Mouse (Mus musculus): Measurements from ENCODE around the gene Gstz1. TPM values are rescaled to one million over a fixed set of nuclear protein-coding genes. Genes with fewer than 3 reads are reported as not detected.

Gstz1 gene
- polyA plus RNA-seq, 1 experiment from 2014 or later, result 42.6 TPM

DNA sequence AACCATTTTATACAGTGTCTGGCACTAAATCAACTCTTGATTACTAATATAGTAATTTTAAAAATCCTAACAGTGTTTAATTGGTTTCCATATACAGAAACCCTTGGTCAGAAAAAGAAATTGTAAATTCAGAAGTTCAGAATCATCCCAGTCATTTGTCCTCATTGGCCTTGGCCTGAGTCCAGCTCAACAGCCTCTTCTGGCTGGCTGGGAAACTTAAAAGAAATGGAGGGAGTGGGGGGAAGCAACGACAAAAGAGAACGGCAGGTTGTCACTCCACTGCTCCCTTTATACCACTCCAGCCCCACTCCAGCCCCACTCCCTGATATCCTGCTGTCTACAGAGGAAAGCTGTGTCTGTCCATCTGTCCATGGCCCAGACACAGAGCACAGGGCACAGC, 15.8 kb upstream of the Gstz1 start:
- WGBS, result 44% methylated on average over 2 of the region's 2 CpGs
- H3K4me3 ChIP-seq (ENCODE audit: low read length), result no peak overlapping the region

DNA sequence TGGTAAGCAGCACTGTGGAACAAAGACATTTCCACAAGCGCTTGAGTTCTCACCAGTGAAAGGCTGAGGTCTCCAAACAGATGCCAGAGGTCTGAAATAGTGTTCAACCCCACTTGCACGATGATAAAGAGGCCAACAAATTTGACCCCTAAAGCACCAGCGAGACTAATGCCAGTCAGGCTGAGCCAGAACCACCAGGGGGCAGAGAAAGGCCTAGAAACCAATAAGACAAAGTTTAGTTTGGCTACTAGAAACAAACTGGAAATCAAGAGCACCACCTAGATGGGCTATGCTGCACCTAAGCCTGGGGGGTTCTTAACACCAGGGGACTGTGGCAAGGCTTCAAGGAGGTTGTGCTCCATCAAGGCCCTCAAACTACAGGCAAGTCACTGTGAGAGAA, 15.3 kb upstream of the Gstz1 start:
- no peak for ATAC-seq (ENCODE audit: low read depth)
- WGBS, result 56% methylated on average over 3 of the region's 3 CpGs
- peaks cover 9% of the 10 kb centered on the region for H3K36me3 ChIP-seq (ENCODE audit: control insufficient read depth, insufficient read depth, low read length)

More for the DNA sequence above, 15.8 kb upstream of the Gstz1 start:
- H3K4me1 ChIP-seq (replicated peaks; ENCODE audit: control insufficient read depth, insufficient read depth, low read length), result 0 out of 2 replicates have a peak, but pooled peaks cover 2% of the 10 kb centered on the region
- H3K9ac ChIP-seq (ENCODE audit: low read length), result no peak overlapping the region
- ATAC-seq (ENCODE audit: low read depth), result no peak
- no peak overlapping the region for H3K27ac ChIP-seq (ENCODE audit: low read length)
- H3K36me3 ChIP-seq (ENCODE audit: control insufficient read depth, insufficient read depth, low read length), result peaks cover 9% of the 10 kb centered on the region
- no peaks in the 10 kb centered on the region for H3K9me3 ChIP-seq (ENCODE audit: control insufficient read depth, low read length)
- no peaks in the 10 kb centered on the region for H3K27me3 ChIP-seq (ENCODE audit: control insufficient read depth, insufficient read depth, low read depth, low read length)
- H3K4me2 ChIP-seq (ENCODE audit: low read depth, low read length), result no peak overlapping the region

DNA sequence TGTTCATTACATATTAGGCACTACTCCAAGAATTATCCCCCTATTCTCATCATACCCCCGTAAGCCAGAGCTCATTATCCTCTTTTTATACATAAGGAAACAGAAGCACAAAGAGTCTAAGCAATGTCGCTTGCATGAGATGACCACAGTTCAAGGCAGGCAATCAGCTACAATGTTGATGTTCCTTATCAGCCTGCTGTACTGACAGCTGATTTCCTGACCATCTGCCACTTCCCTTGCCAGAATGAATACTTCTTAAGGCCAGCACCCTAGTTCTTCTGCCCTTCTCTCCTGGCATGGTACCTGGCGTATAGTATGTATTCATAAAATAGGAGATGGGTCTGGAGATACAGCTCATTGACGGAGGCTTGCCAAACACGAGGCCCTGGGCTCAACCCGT, 14.8 kb upstream of the Gstz1 start:
- no peak overlapping the region for H3K4me3 ChIP-seq (ENCODE audit: low read length)
- 77% methylated on average over 6 of the region's 6 CpGs for WGBS
- H3K9me3 ChIP-seq (ENCODE audit: control insufficient read depth, low read length), result no peaks in the 10 kb centered on the region
- H3K27ac ChIP-seq (ENCODE audit: low read length), result no peak overlapping the region
- H3K27me3 ChIP-seq (ENCODE audit: control insufficient read depth, insufficient read depth, low read depth, low read length), result no peaks in the 10 kb centered on the region
- 0 out of 2 replicates have a peak, but pooled peaks cover 2% of the 10 kb centered on the region for H3K4me1 ChIP-seq (replicated peaks; ENCODE audit: control insufficient read depth, insufficient read depth, low read length)
- ATAC-seq (ENCODE audit: low read depth), result no peak
- no peak overlapping the region for H3K9ac ChIP-seq (ENCODE audit: low read length)
- H3K36me3 ChIP-seq (ENCODE audit: control insufficient read depth, insufficient read depth, low read length), result peaks cover 9% of the 10 kb centered on the region
- H3K4me2 ChIP-seq (ENCODE audit: low read depth, low read length), result no peak overlapping the region

More for the DNA sequence above, 15.3 kb upstream of the Gstz1 start:
- H3K27ac ChIP-seq (ENCODE audit: low read length), result no peak overlapping the region
- H3K9me3 ChIP-seq (ENCODE audit: control insufficient read depth, low read length), result no peaks in the 10 kb centered on the region
- no peak overlapping the region for H3K4me2 ChIP-seq (ENCODE audit: low read depth, low read length)
- H3K27me3 ChIP-seq (ENCODE audit: control insufficient read depth, insufficient read depth, low read depth, low read length), result no peaks in the 10 kb centered on the region
- H3K4me1 ChIP-seq (replicated peaks; ENCODE audit: control insufficient read depth, insufficient read depth, low read length), result 0 out of 2 replicates have a peak, but pooled peaks cover 2% of the 10 kb centered on the region
- no peak overlapping the region for H3K9ac ChIP-seq (ENCODE audit: low read length)
- H3K4me3 ChIP-seq (ENCODE audit: low read length), result no peak overlapping the region

DNA sequence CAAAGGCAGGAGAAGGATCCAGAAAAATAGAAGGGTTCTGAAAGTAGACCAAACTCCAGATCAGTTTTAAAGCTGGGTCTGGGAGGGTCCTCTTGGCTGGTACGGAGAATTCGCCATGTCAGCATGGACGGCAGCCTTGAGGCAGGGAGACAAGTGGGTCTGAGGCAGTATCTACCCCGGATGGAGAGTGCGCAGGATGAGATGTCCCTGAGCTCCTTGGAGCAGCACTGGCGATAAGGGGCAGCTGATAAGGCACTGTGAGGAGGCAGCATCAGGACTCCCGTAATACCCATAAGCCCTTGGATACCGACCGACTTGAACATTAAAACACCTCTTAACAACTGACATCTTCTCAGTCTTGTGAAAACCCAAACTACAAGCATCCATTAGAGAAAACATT, 14.2 kb upstream of the Gstz1 start:
- no peak overlapping the region for H3K9ac ChIP-seq (ENCODE audit: low read length)
- H3K36me3 ChIP-seq (ENCODE audit: control insufficient read depth, insufficient read depth, low read length), result peaks cover 9% of the 10 kb centered on the region
- WGBS, result 84% methylated on average over 9 of the region's 9 CpGs
- H3K27ac ChIP-seq (ENCODE audit: low read length), result no peak overlapping the region
- no peaks in the 10 kb centered on the region for H3K9me3 ChIP-seq (ENCODE audit: control insufficient read depth, low read length)
- no peak overlapping the region for H3K4me3 ChIP-seq (ENCODE audit: low read length)
- H3K4me2 ChIP-seq (ENCODE audit: low read depth, low read length), result no peak overlapping the region
- H3K4me1 ChIP-seq (replicated peaks; ENCODE audit: control insufficient read depth, insufficient read depth, low read length), result 0 out of 2 replicates have a peak, but pooled peaks cover 2% of the 10 kb centered on the region
- ATAC-seq (ENCODE audit: low read depth), result no peak
- H3K27me3 ChIP-seq (ENCODE audit: control insufficient read depth, insufficient read depth, low read depth, low read length), result no peaks in the 10 kb centered on the region

DNA sequence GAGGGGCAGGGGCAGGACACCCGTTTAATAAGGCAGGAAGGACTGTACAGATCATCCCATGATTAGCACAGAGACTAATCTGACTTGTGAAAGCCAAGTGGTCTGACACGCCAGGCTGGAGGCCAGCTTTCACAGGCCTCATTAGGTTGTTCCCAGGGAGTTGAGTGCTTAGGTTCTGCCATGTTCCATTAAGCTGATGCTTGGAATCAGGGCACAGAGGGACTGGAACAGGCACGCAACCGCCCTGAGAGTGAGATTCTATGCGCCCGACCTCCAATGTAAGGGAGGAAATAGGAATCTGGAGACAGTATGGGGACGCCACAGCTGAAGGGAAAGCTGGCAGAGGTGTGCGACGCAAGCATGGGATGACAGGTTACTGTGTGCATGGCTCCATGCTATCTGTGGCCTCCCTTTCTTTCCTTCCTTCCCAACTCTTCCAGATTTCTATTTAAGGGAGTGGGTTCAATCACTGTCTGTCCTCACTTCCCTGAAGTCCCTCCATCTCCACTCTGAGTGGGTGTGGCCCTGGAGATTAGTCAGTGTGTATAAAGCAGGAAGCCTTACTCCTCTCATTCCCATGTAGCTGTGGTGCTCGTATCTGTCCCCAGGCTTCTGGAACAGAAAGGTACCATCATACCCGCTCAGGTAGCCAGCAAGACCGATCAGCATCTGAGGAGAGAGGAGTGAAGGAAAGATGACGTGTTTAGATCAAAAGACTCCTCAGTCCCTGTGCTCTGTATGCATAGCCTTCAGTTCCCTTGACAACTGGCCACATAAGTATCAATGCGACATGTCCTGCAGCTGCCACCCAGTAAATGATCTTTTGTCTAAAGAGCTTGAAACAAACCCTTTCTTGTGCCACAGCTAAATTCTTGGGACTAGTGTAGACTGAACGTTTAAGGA, 9.3 kb upstream of the Gstz1 start:
- H3K36me3 ChIP-seq (ENCODE audit: control insufficient read depth, insufficient read depth, low read length), result peaks cover 5% of the 10 kb centered on the region; the same call in 1 of the 2 replicates
- ATAC-seq (ENCODE audit: low read depth), result no peak
- no peak overlapping the region for H3K4me3 ChIP-seq (ENCODE audit: low read length)
- H3K4me2 ChIP-seq (ENCODE audit: low read depth, low read length), result no peak overlapping the region
- no peak overlapping the region for H3K27ac ChIP-seq (ENCODE audit: low read length)
- peaks cover 4% of the 10 kb centered on the region; the same call in 1 of the 2 replicates for H3K4me1 ChIP-seq (replicated peaks; ENCODE audit: control insufficient read depth, insufficient read depth, low read length)
- H3K9ac ChIP-seq (ENCODE audit: low read length), result no peak overlapping the region
- H3K27me3 ChIP-seq (ENCODE audit: control insufficient read depth, insufficient read depth, low read depth, low read length), result no peaks in the 10 kb centered on the region
- H3K9me3 ChIP-seq (ENCODE audit: control insufficient read depth, low read length), result no peaks in the 10 kb centered on the region
- WGBS, result 78% methylated on average over 15 of the region's 15 CpGs

DNA sequence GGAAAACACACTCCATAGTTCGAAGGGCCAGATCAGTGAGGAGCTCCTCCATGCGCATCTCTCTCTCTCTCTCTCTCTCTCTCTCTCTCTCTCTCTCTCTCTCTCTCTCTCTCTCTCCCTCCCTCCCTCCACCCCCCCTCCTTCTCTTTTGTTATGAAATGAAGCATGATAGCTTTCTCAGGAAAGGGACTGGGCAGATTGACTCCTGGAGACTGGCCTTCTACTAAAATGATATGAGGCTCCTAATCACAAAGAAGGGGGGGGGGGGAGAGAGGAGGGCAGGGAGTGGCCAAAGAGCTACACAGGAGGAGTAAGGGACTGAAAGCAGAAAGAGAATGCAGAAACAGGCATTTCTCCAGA, 8.6 kb upstream of the Gstz1 start:
- WGBS, result 77% methylated on average over 2 of the region's 2 CpGs
- Histone ChIP-seq H3K4me2 (ENCODE audit: low read depth, low read length) (no peak overlapping the region), H3K9ac (ENCODE audit: low read length) (no peak overlapping the region), H3K27me3 (ENCODE audit: control insufficient read depth, insufficient read depth, low read depth, low read length) (no peaks in the 10 kb centered on the region), H3K9me3 (ENCODE audit: control insufficient read depth, low read length) (no peaks in the 10 kb centered on the region), H3K4me1 (replicated peaks; ENCODE audit: control insufficient read depth, insufficient read depth, low read length) (peaks cover 4% of the 10 kb centered on the region; the same call in 1 of the 2 replicates), H3K4me3 (ENCODE audit: low read length) (no peak overlapping the region), H3K36me3 (ENCODE audit: control insufficient read depth, insufficient read depth, low read length) (peaks cover 5% of the 10 kb centered on the region; the same call in 1 of the 2 replicates), H3K27ac (ENCODE audit: low read length) (no peak overlapping the region)
- ATAC-seq (ENCODE audit: low read depth), result no peak

DNA sequence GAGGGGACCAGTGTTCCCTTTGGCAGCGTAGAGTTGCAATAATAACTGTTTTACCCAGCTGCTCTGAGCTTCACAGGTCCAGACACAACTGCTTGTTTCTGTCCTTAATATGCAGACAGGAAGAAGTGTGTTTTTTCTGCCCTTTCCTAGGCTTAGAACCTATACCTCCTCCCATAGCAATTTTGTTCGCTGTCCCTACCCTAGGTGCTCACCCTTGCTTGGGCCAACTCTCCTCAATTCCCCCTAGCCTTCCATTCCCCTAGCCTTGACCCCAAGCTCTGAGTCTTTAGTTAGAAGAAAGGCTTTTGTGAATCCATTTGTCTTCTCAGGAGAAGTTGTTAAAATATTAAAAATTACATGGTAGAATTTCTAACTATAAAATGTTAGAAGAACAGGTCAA, 8.2 kb upstream of the Gstz1 start:
- no peak for ATAC-seq (ENCODE audit: low read depth)
- Histone ChIP-seq H3K9me3 (ENCODE audit: control insufficient read depth, low read length) (no peaks in the 10 kb centered on the region), H3K4me1 (replicated peaks; ENCODE audit: control insufficient read depth, insufficient read depth, low read length) (peaks cover 4% of the 10 kb centered on the region; the same call in 1 of the 2 replicates), H3K9ac (ENCODE audit: low read length) (no peak overlapping the region), H3K36me3 (ENCODE audit: control insufficient read depth, insufficient read depth, low read length) (peaks cover 5% of the 10 kb centered on the region; the same call in 1 of the 2 replicates), H3K4me3 (ENCODE audit: low read length) (no peak overlapping the region), H3K4me2 (ENCODE audit: low read depth, low read length) (no peak overlapping the region), H3K27ac (ENCODE audit: low read length) (no peak overlapping the region), H3K27me3 (ENCODE audit: control insufficient read depth, insufficient read depth, low read depth, low read length) (no peaks in the 10 kb centered on the region)
- WGBS, result 71% methylated on average over 2 of the region's 2 CpGs

DNA sequence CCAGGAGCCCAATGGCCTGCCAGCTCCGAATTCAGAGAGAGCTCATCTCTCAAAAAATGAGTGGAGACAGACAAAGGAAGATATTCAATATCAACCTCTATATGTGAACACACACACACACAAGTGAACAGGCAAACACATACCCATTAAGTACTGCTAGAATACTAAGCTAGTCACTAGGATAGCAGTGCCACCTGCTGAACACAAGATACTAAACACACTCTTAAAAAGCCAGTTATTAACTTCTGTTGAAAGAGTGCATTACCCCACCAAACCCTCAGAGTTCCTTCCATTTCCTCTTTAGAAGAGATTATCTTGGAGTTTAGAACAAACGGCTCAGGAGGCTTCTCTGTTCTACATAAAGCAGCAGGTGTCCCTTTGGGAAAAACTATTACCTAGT, 4.8 kb upstream of the Gstz1 start:
- Histone ChIP-seq H3K36me3 (ENCODE audit: control insufficient read depth, insufficient read depth, low read length) (no peaks in the 10 kb centered on the region), H3K27me3 (ENCODE audit: control insufficient read depth, insufficient read depth, low read depth, low read length) (no peaks in the 10 kb centered on the region), H3K9ac (ENCODE audit: low read length) (no peak overlapping the region), H3K27ac (ENCODE audit: low read length) (no peak overlapping the region), H3K4me1 (replicated peaks; ENCODE audit: control insufficient read depth, insufficient read depth, low read length) (peaks cover 11% of the 10 kb centered on the region), H3K4me3 (ENCODE audit: low read length) (no peak overlapping the region), H3K9me3 (ENCODE audit: control insufficient read depth, low read length) (no peaks in the 10 kb centered on the region), H3K4me2 (ENCODE audit: low read depth, low read length) (no peak overlapping the region)
- 65% methylated on average over 2 of the region's 2 CpGs for WGBS
- ATAC-seq (ENCODE audit: low read depth), result no peak

DNA sequence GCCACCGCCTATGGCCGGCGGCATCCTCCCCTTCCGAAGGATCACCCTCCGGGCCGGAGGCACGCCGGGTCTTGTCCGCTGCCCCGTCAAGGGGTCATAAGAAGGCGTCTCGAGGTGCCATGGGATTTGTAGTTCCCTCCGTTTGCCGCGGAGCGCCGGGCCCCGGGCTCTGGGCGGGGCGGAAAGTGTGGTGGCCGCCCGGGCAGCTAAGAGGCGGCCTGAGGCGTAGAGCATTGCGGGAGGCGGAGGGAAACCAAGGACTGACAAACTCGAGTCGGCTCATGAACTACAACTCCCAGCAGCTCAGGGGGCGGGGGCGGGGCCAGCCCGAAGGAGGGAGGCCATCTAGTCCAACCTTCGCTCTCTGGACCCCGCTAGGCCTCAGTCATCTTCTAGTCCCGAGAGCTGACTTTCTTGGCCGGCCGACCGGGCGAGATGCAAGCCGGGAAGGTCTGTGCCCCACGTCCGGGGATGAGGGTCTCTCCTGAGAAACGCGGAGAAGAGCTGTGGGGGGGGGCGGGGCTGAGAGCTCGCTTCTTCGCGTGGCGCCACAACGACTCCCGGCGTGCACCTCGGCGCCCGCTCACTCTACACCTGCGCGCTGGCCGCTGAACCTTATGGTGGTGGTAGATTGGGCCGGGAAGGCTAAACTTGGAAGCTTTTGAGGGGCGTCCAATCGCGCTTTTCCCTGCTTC, 577 bp downstream of the Gstz1 start, which contains the start of gene Pomt2:
Gene Pomt2, minus strand, starts transcription at position 574 of the 695 bp plus-strand sequence.
- Histone ChIP-seq H3K4me3 (ENCODE audit: low read length) (peak within 1 kb of the TSS; percentile 82), H3K36me3 (ENCODE audit: control insufficient read depth, insufficient read depth, low read length) (no peaks in the 10 kb centered on the region; the same call in 1 of the 2 replicates), H3K4me2 (ENCODE audit: low read depth, low read length) (peak within 1 kb of the TSS; percentile 65), H3K9me3 (ENCODE audit: control insufficient read depth, low read length) (no peaks in the 10 kb centered on the region; the same call in 1 of the 2 replicates), H3K27ac (ENCODE audit: low read length) (peak within 1 kb of the TSS; percentile 96), H3K9ac (ENCODE audit: low read length) (peak within 1 kb of the TSS; percentile 87), H3K27me3 (ENCODE audit: control insufficient read depth, insufficient read depth, low read depth, low read length) (no peaks in the 10 kb centered on the region), H3K4me1 (replicated peaks; ENCODE audit: control insufficient read depth, insufficient read depth, low read length) (peaks cover 13% of the 10 kb centered on the region)
- ATAC-seq (ENCODE audit: low read depth), result peak; percentile 98
- under 1% methylated on average over 57 of the region's 61 CpGs for WGBS
